Mouse (Mus musculus) lung, adult 2 months (tissue): ENCODE data around the gene Tlr9. TPM values are rescaled to one million over a fixed set of nuclear protein-coding genes. Genes with fewer than 3 reads are reported as not detected.
A peak's percentile ranks its signal among the peaks of the same experiment; 100 is the strongest.

Experiments
- DNase-seq: peaks from one replicate; pipeline ENCODE4 v3.0.0; 2022
- H3K4me1 ChIP-seq: fragments of 200-500 bp; 2 replicates; pipeline ENCODE4 v1.6.1; 2011; ENCODE audit warnings: low read length; ENCODE audit not compliant: control insufficient read depth, insufficient read depth
- H3K4me3 ChIP-seq: fragments of 200-500 bp; replicated peaks from 2 replicates; pipeline ENCODE3; 2011; ENCODE audit warnings: low read depth, mild to moderate bottlenecking, control low read depth, low read length; ENCODE audit errors: extremely low read depth
- CTCF ChIP-seq: fragments of 200-500 bp; IDR thresholded peaks from 2 replicates; pipeline ENCODE4 v1.5.1; 2011; ENCODE audit warnings: mild to moderate bottlenecking, low read length, control low read depth; ENCODE audit not compliant: insufficient read depth
- POLR2A ChIP-seq: fragments of 200-500 bp; IDR thresholded peaks from 2 replicates; pipeline ENCODE4 v1.6.1; 2011; ENCODE audit warnings: low read depth, mild to moderate bottlenecking, control low read depth, low read length, borderline replicate concordance; ENCODE audit errors: extremely low read depth
- WGBS: fragments of 180-500 bp; shearing (Covaris S2); methylation state at CpG from one replicate; pipeline ENCODE4 v1.1.7; 2018; 5-methylcytosine and 5-hydroxymethylcytosine counted together
- polyA plus RNA-seq: library from polyadenylated mRNA; depleted of rRNA; stranded (reverse); fragments of >200 nt; gene quantifications from 2 replicates; pipeline ENCODE4 v1.2.3, GENCODE M21; 2012

The Tlr9 gene
- polyA plus RNA-seq, 1 experiment, result 6.4 TPM

DNA sequence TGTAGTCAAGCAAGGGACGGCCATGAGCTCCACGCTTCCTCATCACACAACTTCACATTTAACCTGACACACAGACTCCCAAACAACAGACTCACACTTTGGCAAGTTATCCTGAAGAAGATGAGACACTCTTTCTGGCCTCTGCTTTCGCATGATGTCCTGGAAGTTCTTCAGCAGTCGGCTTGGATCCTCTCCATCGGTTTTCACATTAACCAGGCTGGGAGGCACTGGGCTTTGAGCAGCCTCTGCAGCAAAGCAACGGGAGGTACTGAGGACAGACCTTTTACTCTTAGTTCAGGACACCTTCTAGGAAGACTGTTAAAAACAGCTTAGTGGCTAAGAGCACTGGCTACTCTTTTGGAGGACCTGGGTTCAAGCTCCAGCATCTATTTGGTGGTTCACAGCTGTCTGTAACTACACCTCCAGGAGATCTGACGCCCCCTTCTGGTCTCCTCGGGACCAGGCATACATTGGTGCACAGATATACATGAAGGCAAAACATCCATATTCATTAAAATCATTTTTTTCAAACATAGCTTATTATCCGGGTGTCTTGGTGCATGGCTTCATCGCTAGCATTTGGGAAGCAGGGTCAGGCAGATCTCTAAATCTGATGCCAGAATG is 19.3 kb downstream of the Tlr9 start:
- no peak overlapping the region for H3K4me3 ChIP-seq
- DNase-seq, result no peak
- H3K4me1 ChIP-seq, result peaks cover 25% of the 10 kb centered on the region
- 84% methylated on average over 10 of the region's 10 CpGs for WGBS
- TF ChIP-seq CTCF (no peak), POLR2A (peak; percentile 24; the same call in 1 of the 2 replicates)

DNA sequence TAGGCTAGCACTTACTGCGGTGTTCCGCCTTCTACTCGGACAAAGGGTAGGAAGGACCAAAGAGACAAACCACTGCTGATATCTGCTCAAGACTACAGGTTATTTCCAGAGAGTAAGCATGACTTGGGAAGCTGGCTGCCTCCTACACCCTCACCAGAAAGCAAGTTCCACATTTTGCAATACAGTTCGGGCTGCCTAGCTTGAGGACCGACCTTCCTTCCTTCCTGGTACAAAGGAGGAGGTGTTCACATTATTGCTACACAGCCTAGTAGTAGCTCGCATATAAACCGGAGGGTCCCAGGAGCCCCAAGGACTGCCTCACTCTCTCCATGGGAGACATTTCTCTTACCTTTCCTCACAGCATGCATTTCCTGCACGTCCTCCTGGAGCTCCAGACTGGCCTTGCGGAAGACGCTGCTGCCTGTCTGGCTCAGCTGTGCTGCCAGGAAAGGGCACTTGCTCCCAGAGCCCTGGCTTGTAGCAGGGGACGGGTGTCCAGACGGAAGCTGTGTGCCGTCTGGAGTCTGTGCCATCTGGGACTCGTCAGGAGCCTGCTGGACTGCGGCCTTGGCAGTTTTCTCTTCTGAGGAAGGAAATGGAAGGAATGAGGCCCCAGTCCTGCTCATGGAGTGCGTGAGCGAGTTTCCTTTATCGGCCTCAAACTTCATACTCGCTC is 20.6 kb downstream of the Tlr9 start:
- 40% methylated on average over 19 of the region's 19 CpGs for WGBS
- H3K4me1 ChIP-seq, result peaks cover 16% of the 10 kb centered on the region
- TF ChIP-seq POLR2A, result peak; percentile 47; the same call in 1 of the 2 replicates
- TF ChIP-seq CTCF, result no peak
- DNase-seq, result no peak
- peak overlapping the region; percentile 15 for H3K4me3 ChIP-seq

DNA sequence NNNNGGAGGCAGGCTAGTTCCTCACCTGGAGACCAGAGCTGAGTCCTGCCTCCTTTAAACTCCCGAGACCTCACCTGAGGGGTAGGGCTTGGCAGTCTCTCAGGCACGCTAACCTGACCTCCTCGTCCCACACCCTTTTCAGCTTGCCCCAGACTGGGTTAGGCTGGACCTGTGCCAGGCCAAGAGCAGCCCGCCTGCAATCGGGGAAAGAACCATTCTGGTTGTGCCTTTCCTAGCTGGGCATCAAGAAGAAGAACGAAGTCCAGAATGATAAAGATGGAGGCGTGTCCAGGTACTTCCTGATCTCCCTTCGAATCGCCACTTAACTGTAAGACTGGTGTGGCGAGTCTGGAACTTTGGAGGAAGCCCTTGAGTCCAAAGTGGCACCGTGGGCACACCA is 27.2 kb downstream of the Tlr9 start:
- WGBS, result 40% methylated on average over 11 of the region's 11 CpGs
- TF ChIP-seq CTCF, result no peak
- Histone ChIP-seq H3K4me1 (peaks cover 23% of the 10 kb centered on the region), H3K4me3 (no peak overlapping the region)
- peak; percentile 67 for DNase-seq

GRCm38 (mm10) chr9:106250245-106250644 is 27.8 kb downstream of the Tlr9 start:
- WGBS, result 22% methylated on average over 4 of the region's 4 CpGs
- TF ChIP-seq CTCF, result no peak
- no peak for TF ChIP-seq POLR2A
- no peak for DNase-seq
- Histone ChIP-seq H3K4me3 (no peak overlapping the region), H3K4me1 (peaks cover 17% of the 10 kb centered on the region)

GRCm38 (mm10) chr9:106251066-106251465 is 28.7 kb downstream of the Tlr9 start:
- WGBS, result 70% methylated on average over 8 of the region's 8 CpGs
- TF ChIP-seq CTCF, result no peak
- no peak overlapping the region for H3K4me3 ChIP-seq
- H3K4me1 ChIP-seq, result peaks cover 16% of the 10 kb centered on the region
- no peak for DNase-seq

DNA sequence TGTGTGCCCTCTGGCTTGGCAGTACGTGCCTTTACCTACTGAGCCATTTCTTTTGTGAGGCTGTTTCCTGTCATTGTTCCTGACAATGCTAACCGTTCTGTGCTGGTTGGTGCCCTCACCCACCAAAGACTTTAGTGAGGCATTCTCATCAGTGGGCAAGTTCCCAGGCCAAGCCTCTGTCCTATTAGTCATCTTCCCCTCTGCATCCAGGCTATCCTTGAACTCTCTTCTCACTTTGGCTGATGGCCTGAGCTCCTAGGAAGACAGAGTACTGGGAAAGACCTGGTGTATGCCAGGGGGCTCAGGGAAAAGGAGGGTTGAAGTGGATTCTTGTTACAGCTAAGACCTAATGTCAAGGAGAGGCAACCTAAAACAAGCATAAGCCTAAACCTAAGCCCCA is 31.6 kb downstream of the Tlr9 start:
- Histone ChIP-seq H3K4me1 (peaks cover 10% of the 10 kb centered on the region), H3K4me3 (no peak overlapping the region)
- TF ChIP-seq CTCF (no peak), POLR2A (no peak)
- DNase-seq, result no peak
- 54% methylated on average over 2 of the region's 2 CpGs for WGBS

DNA sequence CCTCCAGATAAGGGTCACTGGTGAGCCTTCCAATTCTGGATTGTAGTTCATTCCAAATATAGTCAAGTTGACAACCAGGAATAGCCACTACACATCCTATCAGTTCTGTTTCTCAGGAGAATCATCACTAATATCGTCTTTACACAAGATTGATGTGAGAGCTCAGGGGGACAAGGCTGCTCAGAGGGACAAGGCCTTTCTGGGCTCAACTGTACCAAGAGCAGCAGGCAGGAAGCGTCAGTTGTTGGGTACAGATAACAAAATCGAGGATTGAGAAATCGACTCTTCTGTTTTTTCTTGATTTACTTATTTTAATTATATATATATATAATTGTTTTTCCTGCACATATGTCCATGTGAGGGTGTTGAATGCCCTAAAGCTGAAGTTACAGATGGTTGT is 36.0 kb downstream of the Tlr9 start:
- DNase-seq, result no peak
- TF ChIP-seq POLR2A (no peak), CTCF (no peak)
- 0 out of 2 replicates have a peak, but pooled peaks cover 2% of the 10 kb centered on the region for H3K4me1 ChIP-seq
- no peak overlapping the region for H3K4me3 ChIP-seq
- WGBS, result 74% methylated on average over 4 of the region's 4 CpGs

GRCm38 (mm10) chr9:106258990-106259389 is 36.6 kb downstream of the Tlr9 start:
- TF ChIP-seq CTCF, result no peak
- no peak for TF ChIP-seq POLR2A
- WGBS, result 40% methylated on average over 5 of the region's 5 CpGs
- 0 out of 2 replicates have a peak, but pooled peaks cover 2% of the 10 kb centered on the region for H3K4me1 ChIP-seq
- no peak for DNase-seq
- no peak overlapping the region for H3K4me3 ChIP-seq

DNA sequence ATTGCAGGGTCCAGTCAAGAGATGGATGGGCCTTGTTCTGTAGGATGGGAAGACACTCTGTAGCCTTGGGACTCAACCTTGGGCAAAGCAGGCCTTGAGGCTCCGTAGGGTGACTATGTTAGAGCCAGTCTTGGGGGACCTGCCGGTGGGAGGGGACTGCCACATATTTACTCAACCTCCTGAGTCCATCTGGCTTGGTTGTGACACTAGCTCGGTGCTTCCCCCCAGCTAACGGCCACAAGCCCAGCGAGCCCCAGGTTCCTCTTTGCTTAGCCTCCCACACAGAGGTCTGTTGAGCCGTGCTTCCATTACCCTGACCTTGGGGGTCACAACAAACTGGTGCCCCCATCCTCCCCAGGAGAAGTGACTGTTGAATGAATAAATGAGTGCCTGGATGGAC is 38.7 kb downstream of the Tlr9 start:
- WGBS, result 75% methylated on average over 6 of the region's 6 CpGs
- H3K4me1 ChIP-seq, result peaks cover 8% of the 10 kb centered on the region; the same call in 1 of the 2 replicates
- TF ChIP-seq POLR2A (no peak), CTCF (no peak)
- DNase-seq, result no peak
- H3K4me3 ChIP-seq, result no peak overlapping the region

DNA sequence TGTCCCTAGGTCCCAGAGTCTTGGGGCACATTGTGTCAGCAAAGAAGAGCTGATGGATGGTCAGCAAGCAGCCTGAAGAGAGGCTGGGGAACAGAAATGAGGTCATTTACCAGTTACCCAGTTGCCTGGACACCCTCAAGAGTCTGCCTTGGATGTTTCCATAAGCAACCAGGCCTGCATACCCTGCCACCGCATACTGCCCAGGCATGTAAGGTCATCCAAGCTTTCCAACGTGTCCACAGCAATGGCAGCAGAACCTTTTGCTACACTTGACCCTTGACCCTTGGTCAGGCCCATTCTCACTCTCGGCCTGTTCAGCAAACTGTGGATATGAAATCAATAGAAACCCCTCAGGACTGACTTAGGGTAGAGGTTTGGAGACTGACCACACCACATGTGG is 39.1 kb downstream of the Tlr9 start:
- 79% methylated on average over 3 of the region's 3 CpGs for WGBS
- Histone ChIP-seq H3K4me3 (no peak overlapping the region), H3K4me1 (peaks cover 8% of the 10 kb centered on the region; the same call in 1 of the 2 replicates)
- no peak for TF ChIP-seq CTCF
- DNase-seq, result no peak
